Mouse (Mus musculus) CH12.LX (cell line): Measurements from ENCODE around the gene Cog7. TPM values are rescaled to one million over a fixed set of nuclear protein-coding genes. Genes with fewer than 3 reads are reported as not detected.

Source experiments
- DNase-seq: peaks from one replicate; pipeline ENCODE4 v3.0.0-alpha.2; 2013; ENCODE audit errors: extremely low read depth
- H3K27ac ChIP-seq: 2 replicates; pipeline ENCODE4 v1.5.1; 2012; ENCODE audit warnings: low read depth, mild to moderate bottlenecking, control low read depth, moderate library complexity; ENCODE audit not compliant: insufficient read depth
- H3K27me3 ChIP-seq: replicated peaks from 2 replicates; pipeline ENCODE3; 2012; ENCODE audit warnings: inconsistent platforms
- H3K36me3 ChIP-seq, 2 experiments: replicated peaks in 1 of 2; 2 replicates each; pipeline versions ENCODE3 to v1.6.1; 2012; ENCODE audit warnings: inconsistent platforms in 1 of 2, low read length in 1 of 2, mild to moderate bottlenecking in 1 of 2, mixed read lengths in 1 of 2, moderate library complexity in 1 of 2; ENCODE audit not compliant: control insufficient read depth in 1 of 2, insufficient read depth in 1 of 2
- H3K4me1 ChIP-seq, 2 experiments: 2 replicates each; pipeline ENCODE4 v1.6.1; 2012; ENCODE audit warnings: inconsistent platforms in 1 of 2, moderate library complexity in 1 of 2; ENCODE audit not compliant: insufficient read depth in 2 of 2, control insufficient read depth in 1 of 2
- H3K4me2 ChIP-seq: 2 replicates; pipeline ENCODE4 v1.6.1; 2012; ENCODE audit warnings: low read depth, mild to moderate bottlenecking, control low read depth; ENCODE audit not compliant: poor library complexity, insufficient read depth, severe bottlenecking
- H3K4me3 ChIP-seq, 3 experiments: fragments of 150-350 bp in 1 of 3; sonication (generic) in 1 of 3; replicated peaks in 1 of 3; 2 replicates each; pipeline versions ENCODE3 to v1.5.1; 2011 to 2012; ENCODE audit warnings: low read depth in 2 of 3, low read length in 2 of 3, mild to moderate bottlenecking in 2 of 3, moderate library complexity in 2 of 3, control low read depth in 1 of 3, improper control_type of control experiment in 1 of 3, inconsistent platforms in 1 of 3, mixed read lengths in 1 of 3; ENCODE audit not compliant: poor library complexity in 1 of 3
- H3K79me2 ChIP-seq: replicated peaks from 2 replicates; pipeline ENCODE4 v1.6.1; 2012; ENCODE audit warnings: mild to moderate bottlenecking, moderate library complexity; ENCODE audit not compliant: control insufficient read depth, poor library complexity, insufficient read depth, severe bottlenecking; ENCODE audit errors: extremely low read depth
- H3K9ac ChIP-seq: 2 replicates; pipeline ENCODE4 v1.6.1; 2012; ENCODE audit warnings: low read depth, mild to moderate bottlenecking, control low read depth, moderate library complexity; ENCODE audit not compliant: insufficient read depth
- H3K9me3 ChIP-seq: replicated peaks from 2 replicates; pipeline ENCODE3; 2012; ENCODE audit warnings: low read length, inconsistent platforms, mixed read lengths
- CHD1 ChIP-seq: IDR thresholded peaks from 2 replicates; pipeline ENCODE4 v1.6.1; 2012; ENCODE audit warnings: low read depth, low read length, improper control_type of control experiment, inconsistent platforms
- CHD2 ChIP-seq: IDR thresholded peaks from 2 replicates; pipeline ENCODE4 v1.6.1; 2011; ENCODE audit warnings: low read length, improper control_type of control experiment
- CTCF ChIP-seq, 2 experiments: IDR thresholded peaks in 1 of 2; conservative IDR thresholded peaks in 1 of 2; 2 replicates each; pipeline ENCODE4 v1.5.1; 2011 to 2012; ENCODE audit warnings: low read depth in 2 of 2, low read length in 2 of 2, improper control_type of control experiment in 1 of 2, inconsistent platforms in 1 of 2, mild to moderate bottlenecking in 1 of 2, moderate library complexity in 1 of 2
- EP300 ChIP-seq: IDR thresholded peaks from 2 replicates; pipeline ENCODE4 v1.6.1; 2011; ENCODE audit warnings: low read length, improper control_type of control experiment
- ETS1 ChIP-seq: conservative IDR thresholded peaks from 2 replicates; pipeline ENCODE4 v1.6.1; 2012; ENCODE audit warnings: low read depth, mild to moderate bottlenecking, inconsistent platforms, low read length, improper control_type of control experiment, moderate library complexity
- HCFC1 ChIP-seq: IDR thresholded peaks from 2 replicates; pipeline ENCODE4 v1.6.1; 2012; ENCODE audit warnings: low read depth, mild to moderate bottlenecking, inconsistent platforms, low read length, improper control_type of control experiment
- KAT2A ChIP-seq: IDR thresholded peaks from 2 replicates; pipeline ENCODE4 v1.6.1; 2012; ENCODE audit warnings: low read length, improper control_type of control experiment, inconsistent platforms; ENCODE audit not compliant: insufficient replicate concordance
- MEF2A ChIP-seq: IDR thresholded peaks from 2 replicates; pipeline ENCODE4 v1.6.1; 2014; ENCODE audit warnings: low read depth, mild to moderate bottlenecking, inconsistent platforms, low read length, improper control_type of control experiment, borderline replicate concordance
- PAX5 ChIP-seq: IDR thresholded peaks from 2 replicates; pipeline ENCODE4 v1.6.1; 2012; ENCODE audit warnings: low read length, inconsistent platforms, mixed read lengths
- SMC3 ChIP-seq: IDR thresholded peaks from 2 replicates; pipeline ENCODE4 v1.6.1; 2011; ENCODE audit warnings: low read depth, low read length, improper control_type of control experiment
- ZC3H11A ChIP-seq: IDR thresholded peaks from 2 replicates; pipeline ENCODE4 v1.6.1; 2012; ENCODE audit warnings: low read depth, mild to moderate bottlenecking, inconsistent platforms, low read length, improper control_type of control experiment
- ZMIZ1 ChIP-seq: IDR thresholded peaks from 2 replicates; pipeline ENCODE4 v1.6.1; 2012; ENCODE audit warnings: low read depth, mild to moderate bottlenecking, inconsistent platforms, low read length, improper control_type of control experiment
- ZNF384 ChIP-seq: IDR thresholded peaks from 2 replicates; pipeline ENCODE4 v1.6.1; 2012; ENCODE audit warnings: low read depth, low read length, improper control_type of control experiment, inconsistent platforms
- dilution Hi-C: fragments of 300-500 bp; cut with MboI; formaldehyde crosslinking; loops from 2 replicates; pipeline ENCODE4 v1.14.3; 2020; ENCODE audit warnings: low sequenced_read_pairs; ENCODE audit not compliant: extremely low pct_unique_long_range_greater_than_20kb, extremely low pct_ligation_motif_present
- in situ Hi-C: fragments of 300-500 bp; cut with MboI; formaldehyde crosslinking; loops from 3 replicates; pipeline ENCODE4 v1.14.3; 2019; ENCODE audit warnings: low sequenced_read_pairs, low pct_ligation_motif_present, low pct_unique_long_range_greater_than_20kb, mixed read lengths
- polyA plus RNA-seq: library from polyadenylated mRNA; unstranded; fragments of >175 nt; gene quantifications from 2 replicates; pipeline ENCODE4 v1.2.1, GENCODE M21; 2012; ENCODE audit warnings: low read depth; ENCODE audit not compliant: insufficient read length
- total RNA-seq, 2 experiments: library from RNA; depleted of rRNA; stranded (reverse); fragments of 300-350 nt in 1 of 2; fragments of >200 nt in 1 of 2; gene quantifications; 2 replicates each; pipeline ENCODE4 v1.2.3; 2012 to 2014

Gene Cog7
- total and polyA plus RNA-seq, 3 experiments: 14.1 to 22.4 (median 22.2) TPM

- no peak for TF ChIP-seq MEF2A
- Histone ChIP-seq H3K4me1 (peaks cover 5 to 20% of the 10 kb centered on the region in 2 experiments; a peak in 3 of 4 replicates), H3K4me2 (no peak overlapping the region), H3K4me3 (no peak overlapping the region), H3K9ac (no peak overlapping the region), H3K27me3 (no peaks in the 10 kb centered on the region), H3K27ac (no peak overlapping the region), H3K79me2 (no peaks in the 10 kb centered on the region), H3K9me3 (no peaks in the 10 kb centered on the region), H3K36me3 (no peaks in the 10 kb centered on the region)
- in situ Hi-C loops (no loop called here), dilution Hi-C loops (no loop called here)
- DNase-seq: peak; percentile 42
Observed at GRCm38 (mm10) chr7:121871631-121872030, 109.9 kb downstream of the Cog7 start.

GRCm38 (mm10) chr7:121864858-121865585, 116.5 kb downstream of the Cog7 start, which contains the start of gene Scnn1b:
Gene Scnn1b (plus strand): TSS chr7:121865038.
- Histone ChIP-seq H3K27me3 (no peaks in the 10 kb centered on the region), H3K9ac (no peak within 1 kb of the TSS), H3K9me3 (no peaks in the 10 kb centered on the region), H3K79me2 (no peaks in the 10 kb centered on the region), H3K27ac (no peak within 1 kb of the TSS), H3K36me3 (no peaks in the 10 kb centered on the region), H3K4me1 (no peaks in the 10 kb centered on the region), H3K4me2 (no peak within 1 kb of the TSS), H3K4me3 (no peak within 1 kb of the TSS)
- in situ Hi-C loops (no loop called here), dilution Hi-C loops (no loop called here)
- no peak for TF ChIP-seq ZC3H11A
- no peak for TF ChIP-seq EP300
- no peak for TF ChIP-seq ZMIZ1
- TF ChIP-seq PAX5: no peak
- TF ChIP-seq CTCF (conservative IDR thresholded peaks at IDR 0.05 in 1 of 2, IDR thresholded peaks at IDR 0.05 in 1 of 2; ENCODE audit: low read depth in 2 of 2, low read length in 2 of 2): no peak
- TF ChIP-seq CHD1: no peak
- TF ChIP-seq CHD2: no peak
- TF ChIP-seq ETS1: no peak
- TF ChIP-seq HCFC1: no peak
- no peak for TF ChIP-seq ZNF384
- DNase-seq: no peak

GRCm38 (mm10) chr7:121858939-121859338, 122.6 kb downstream of the Cog7 start:
- peak; percentile 25 for TF ChIP-seq SMC3
- TF ChIP-seq KAT2A: no peak
- no peak for TF ChIP-seq ZNF384
- TF ChIP-seq CTCF (conservative IDR thresholded peaks at IDR 0.05 in 1 of 2, IDR thresholded peaks at IDR 0.05 in 1 of 2; ENCODE audit: low read depth in 2 of 2, low read length in 2 of 2): peak; percentile 52 to 67; a peak in 3 of 4 replicates
- no peaks in the 10 kb centered on the region for H3K27me3 ChIP-seq
- DNase-seq: peak; percentile 13
- H3K9ac ChIP-seq: no peak overlapping the region
- H3K27ac ChIP-seq: no peak overlapping the region
- no peak overlapping the region for H3K4me3 ChIP-seq
- dilution Hi-C loops: no loop called here
- no peaks in the 10 kb centered on the region for H3K79me2 ChIP-seq
- in situ Hi-C loops: no loop called here
- H3K4me2 ChIP-seq: no peak overlapping the region
- H3K9me3 ChIP-seq: no peaks in the 10 kb centered on the region
- no peaks in the 10 kb centered on the region for H3K36me3 ChIP-seq
- H3K4me1 ChIP-seq: no peaks in the 10 kb centered on the region
